Mouse (Mus musculus) monocyte, adult 59 days (primary cell): Measurements from ENCODE around the gene Gm3173. TPM values are rescaled to one million over a fixed set of nuclear protein-coding genes. Genes with fewer than 3 reads are reported as not detected.

Source experiments
- total RNA-seq, 2 experiments: library from RNA; stranded (reverse); gene quantifications; one replicate each; pipeline ENCODE4 v1.2.4; 2023

The Gm3173 gene
- not detected for total RNA-seq

GRCm38 (mm10) chr14:4430692-4431091 lies at the start of gene Gm3173:
Gm3173 (plus strand) TSS chr14:4430992.

GRCm38 (mm10) chr14:4397226-4397625 lies 33.6 kb upstream of the Gm3173 start, which contains the start of gene Gm3159:
Gm3159 (plus strand) TSS chr14:4397526.

GRCm38 (mm10) chr14:4414965-4415835 lies 15.6 kb upstream of the Gm3173 start, which contains the start of gene Gm3164:
Gm3164 (plus strand) TSS chr14:4415448.

GRCm38 (mm10) chr14:4481445-4481844 lies 50.7 kb downstream of the Gm3173 start, which contains the start of gene Gm3182:
Gm3182 (plus strand) TSS chr14:4481745.

GRCm38 (mm10) chr14:4555105-4555504 lies 124.3 kb downstream of the Gm3173 start, which contains the start of gene Gm3047:
Gm3047 (plus strand) TSS chr14:4555405.

Other genes starting within 250 kb of the Gm3173 start
- gene Gm2974, start 248.4 kb upstream of the Gm3173 start, total RNA-seq, result not detected
- not detected for gene Gm3138, start 181.4 kb upstream of the Gm3173 start, total RNA-seq
- not detected for gene Gm3149, start 113.7 kb upstream of the Gm3173 start, total RNA-seq
- not detected for gene 2610042L04Rik, start 96.2 kb upstream of the Gm3173 start, total RNA-seq
- gene Gm3159, start 33.5 kb upstream of the Gm3173 start, total RNA-seq, result not detected
- gene Gm3164, start 15.5 kb upstream of the Gm3173 start, total RNA-seq, result not detected
- not detected for gene Gm3182, start 50.8 kb downstream of the Gm3173 start, total RNA-seq
- gene Gm3047, start 124.4 kb downstream of the Gm3173 start, total RNA-seq, result not detected
- not detected for gene Gm8159, start 201.4 kb downstream of the Gm3173 start, total RNA-seq
- gene Gm3239, start 233.2 kb downstream of the Gm3173 start, total RNA-seq, result not detected